Mouse (Mus musculus): ENCODE measurements around the gene Tpgs1.

Gene Tpgs1

DNA sequence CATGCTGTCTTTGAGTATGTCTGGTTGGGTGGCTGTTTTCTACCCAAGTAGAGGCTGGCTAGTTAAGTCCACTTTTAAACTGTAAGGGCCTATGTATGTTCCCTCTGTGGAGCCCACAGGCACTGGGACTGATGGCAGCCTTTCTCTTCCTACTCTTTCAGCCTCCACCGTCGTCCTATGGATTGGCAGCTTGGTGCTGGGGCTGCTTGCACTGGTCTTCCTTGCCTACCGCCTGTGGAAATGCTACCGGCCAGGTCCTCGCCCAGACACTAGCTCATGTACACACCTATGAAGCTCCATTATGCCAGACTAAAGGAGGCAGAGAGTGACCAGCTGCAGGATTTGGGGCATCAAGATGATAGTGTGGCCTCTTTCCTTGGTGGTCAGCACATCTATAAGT is 1.1 kb upstream of the Tpgs1 start:
- no peak for DNase-seq (ENCODE audit: low spot score)

DNA sequence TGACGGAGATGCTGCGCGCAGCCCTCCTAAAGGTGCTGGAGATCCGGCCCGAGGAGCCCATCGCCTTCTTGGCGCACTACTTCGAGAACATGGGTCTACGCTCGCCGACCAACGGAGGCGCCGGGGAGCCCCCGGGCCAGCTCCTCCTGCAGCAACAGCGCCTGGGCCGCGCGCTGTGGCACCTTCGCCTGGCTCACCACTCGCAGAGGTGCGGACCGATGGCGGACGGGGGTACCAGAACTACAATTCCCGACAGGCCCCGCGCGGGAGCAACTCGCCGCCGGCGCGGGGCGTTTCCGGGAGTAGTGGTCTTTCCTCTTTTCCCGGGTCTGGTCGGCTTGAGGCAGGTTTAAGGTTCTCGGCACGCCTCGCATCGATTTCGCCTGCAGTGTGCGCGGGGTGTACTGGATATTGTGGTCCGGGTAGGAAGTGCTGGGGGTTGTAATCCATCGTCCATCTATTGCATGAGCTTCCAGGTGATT is 448 bp downstream of the Tpgs1 start:
- DNase-seq (ENCODE audit: low spot score) = peak; percentile 43

DNA sequence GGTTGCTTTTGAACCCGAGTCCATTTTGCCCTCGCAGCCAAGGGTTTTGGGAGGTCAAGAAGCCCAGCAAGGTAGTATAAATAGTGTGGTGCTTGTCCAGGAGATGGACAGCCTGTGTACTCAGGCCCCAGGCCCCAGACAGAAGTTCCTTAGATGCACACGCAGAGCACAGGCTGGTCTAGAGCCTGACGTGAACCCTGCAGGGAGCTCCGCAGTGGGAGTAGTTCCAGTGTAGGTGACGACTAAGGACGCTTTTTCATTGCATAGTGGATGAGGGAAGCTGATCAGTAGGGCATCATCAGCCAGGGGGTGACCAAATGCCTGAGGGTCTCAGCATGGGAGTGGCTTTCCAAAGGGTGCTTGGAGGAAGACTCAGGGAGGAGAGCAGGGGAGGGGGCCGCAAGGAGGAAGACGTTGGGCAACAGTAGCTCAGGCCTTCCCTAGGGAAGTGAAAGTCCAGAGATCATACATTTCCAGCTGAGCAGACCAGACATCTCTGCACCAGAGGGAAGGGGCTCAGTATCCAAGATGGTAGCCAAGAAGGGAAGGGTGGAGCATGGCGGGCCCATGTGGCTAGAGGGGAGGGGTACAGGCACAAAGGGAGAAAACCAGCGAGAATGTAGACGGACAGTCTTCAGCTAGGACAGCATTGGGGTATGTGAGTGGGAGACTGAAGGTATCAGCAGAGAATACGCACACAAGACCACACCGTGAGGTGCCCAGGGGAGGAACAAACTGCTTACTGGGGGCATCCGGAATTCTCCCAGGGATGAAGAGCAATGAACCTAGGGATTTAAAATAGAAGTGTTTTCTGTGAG is 1.1 kb downstream of the Tpgs1 start:
- no peak for DNase-seq (ENCODE audit: low spot score)

DNA sequence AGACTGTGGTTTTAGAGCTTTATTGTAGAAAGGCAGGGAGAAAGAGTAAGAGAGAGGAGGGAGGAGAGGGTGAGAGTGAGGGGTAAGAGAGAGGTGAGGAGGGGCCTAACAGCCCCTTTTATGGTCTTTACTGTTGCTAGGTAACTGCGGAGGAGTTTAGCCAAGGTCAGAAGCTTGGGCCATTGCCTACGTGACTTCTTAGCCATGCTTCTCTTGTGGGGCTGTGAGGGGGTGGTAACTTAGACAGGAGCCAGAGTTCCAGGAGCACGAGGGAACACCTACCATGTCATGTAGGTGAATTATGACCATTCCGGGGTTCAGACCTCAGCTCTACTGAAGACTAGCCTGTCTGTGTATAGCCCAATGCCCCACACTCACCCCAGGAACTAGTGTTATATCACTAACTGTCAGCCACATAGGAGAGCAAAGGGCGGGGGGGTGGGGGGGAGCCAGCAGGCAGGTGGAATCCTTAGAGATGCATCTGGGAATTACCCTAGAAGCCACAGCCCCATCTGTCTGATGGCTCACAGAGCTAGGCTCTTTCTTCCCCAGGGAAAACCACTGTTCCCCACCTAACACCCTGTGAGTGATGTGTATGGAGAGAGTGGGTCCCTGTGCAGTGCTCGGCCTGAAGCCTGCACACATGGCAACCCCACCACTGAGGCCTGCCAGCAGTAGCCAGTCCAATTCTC is 2.4 kb downstream of the Tpgs1 start:
- DNase-seq (ENCODE audit: low spot score) = no peak

DNA sequence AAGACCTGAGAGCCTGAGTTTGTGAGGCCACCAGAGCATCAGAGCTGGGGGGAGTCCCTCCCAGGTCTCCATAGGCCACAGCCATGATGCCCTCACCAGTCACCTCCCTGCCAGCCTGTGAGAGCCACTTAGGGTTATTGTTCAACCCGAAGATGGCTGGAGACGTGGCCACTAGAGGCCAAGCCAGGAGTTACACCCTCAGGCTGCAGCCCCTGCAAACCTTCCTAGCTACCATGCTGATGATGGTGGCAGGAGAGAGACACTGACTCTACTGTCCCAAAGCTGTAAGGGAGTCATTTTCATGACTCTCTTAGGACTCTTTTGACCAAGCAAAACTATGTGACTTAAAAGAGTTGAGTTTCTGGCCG is 2.9 kb downstream of the Tpgs1 start:
- DNase-seq (ENCODE audit: low spot score) = no peak

GRCm38 (mm10) chr10:79673054-79673453 is 3.9 kb downstream of the Tpgs1 start:
- DNase-seq (ENCODE audit: low spot score) = no peak

DNA sequence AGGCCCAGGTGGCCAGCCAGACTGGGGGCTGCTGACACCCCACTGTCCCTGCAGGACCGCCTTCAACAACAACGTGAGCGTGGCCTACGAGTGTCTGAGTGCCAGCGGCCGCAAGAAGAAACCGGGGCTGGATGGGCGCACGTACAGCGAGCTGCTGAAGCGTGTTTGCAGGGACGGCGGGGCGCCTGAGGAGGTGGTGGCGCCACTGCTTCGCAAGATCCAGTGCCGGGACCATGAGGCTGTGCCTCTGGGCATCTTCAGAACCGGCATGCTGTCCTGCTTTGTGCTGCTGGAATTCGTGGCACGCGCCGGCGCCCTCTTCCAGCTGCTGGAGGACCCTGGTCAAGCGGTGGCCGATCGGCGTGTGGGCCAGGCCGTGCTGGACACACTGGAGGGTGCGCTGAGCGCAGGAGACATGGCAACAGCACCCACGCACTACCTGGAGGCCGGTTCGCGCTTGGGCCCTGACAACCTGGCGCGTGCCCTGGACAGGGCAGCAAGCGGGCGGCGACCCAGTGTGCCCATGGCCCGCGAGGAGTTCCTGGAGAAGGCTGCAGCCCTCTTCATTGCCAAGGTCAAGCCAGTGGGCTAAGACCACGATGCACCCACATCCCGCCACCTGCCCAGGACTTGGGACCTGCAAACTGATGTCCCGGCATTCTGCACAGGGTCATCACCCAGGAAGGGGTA is 6.3 kb downstream of the Tpgs1 start:
- DNase-seq (ENCODE audit: low spot score) = no peak

GRCm38 (mm10) chr10:79680606-79681495 is 11.7 kb downstream of the Tpgs1 start:
- DNase-seq (ENCODE audit: low spot score) = no peak

- peak; percentile 99 for DNase-seq (ENCODE audit: low spot score)
Observed at GRCm38 (mm10) chr10:79681591-79682245, 12.5 kb downstream of the Tpgs1 start, which contains the start of gene Cdc34. Gene Cdc34, plus strand, starts transcription at chr10:79682195.

DNA sequence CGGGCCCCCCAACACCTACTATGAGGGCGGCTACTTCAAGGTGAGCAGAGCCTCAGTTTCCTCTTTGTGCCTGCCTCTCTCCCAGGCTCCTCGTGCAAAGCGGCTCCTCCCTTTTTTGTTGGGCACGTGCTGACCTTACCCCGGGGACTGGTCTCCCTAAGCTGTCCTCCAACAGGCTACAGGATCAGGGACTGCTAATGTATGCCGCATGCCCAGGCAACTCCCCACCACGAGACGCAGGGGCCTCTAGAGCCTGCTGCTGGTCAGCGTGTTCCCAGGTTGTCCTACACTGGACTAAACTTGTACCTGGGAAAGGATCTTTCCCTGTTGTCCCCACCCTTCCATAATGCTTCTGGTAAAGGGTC is 13.4 kb downstream of the Tpgs1 start:
- DNase-seq (ENCODE audit: low spot score) = no peak

DNA sequence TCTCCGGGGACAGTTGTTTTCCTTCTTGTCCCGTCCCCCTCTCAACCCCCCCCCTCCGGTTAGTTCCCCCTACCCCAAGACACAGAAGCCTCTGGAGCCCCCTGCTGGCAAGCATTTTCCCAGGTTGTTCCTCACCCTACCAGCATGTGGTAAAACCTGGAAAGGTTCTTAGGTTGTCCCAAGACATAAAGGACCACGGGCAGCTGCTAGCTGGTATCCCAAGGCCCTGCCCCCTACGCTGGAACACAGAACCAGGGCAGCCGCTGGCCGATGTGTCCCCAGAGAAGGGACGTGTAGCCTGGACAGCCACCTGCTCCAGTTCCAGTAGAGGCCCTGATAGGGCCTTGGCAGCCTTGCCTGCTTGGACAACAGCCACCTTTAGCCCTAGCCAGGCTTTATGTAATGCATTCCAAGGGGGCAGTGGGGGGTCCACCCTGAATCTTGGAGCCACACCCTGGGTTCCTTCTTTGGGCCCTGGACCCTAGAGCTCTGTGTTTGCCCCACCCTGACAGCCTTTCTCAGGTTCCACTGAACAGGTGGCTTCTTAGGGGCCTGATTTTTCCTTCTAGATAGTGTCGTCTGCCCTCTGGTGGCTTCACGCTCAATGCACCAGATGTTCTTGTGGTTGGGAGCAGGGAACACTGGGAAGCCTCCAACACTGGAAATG is 13.9 kb downstream of the Tpgs1 start:
- DNase-seq (ENCODE audit: low spot score) = peak; percentile 51

DNA sequence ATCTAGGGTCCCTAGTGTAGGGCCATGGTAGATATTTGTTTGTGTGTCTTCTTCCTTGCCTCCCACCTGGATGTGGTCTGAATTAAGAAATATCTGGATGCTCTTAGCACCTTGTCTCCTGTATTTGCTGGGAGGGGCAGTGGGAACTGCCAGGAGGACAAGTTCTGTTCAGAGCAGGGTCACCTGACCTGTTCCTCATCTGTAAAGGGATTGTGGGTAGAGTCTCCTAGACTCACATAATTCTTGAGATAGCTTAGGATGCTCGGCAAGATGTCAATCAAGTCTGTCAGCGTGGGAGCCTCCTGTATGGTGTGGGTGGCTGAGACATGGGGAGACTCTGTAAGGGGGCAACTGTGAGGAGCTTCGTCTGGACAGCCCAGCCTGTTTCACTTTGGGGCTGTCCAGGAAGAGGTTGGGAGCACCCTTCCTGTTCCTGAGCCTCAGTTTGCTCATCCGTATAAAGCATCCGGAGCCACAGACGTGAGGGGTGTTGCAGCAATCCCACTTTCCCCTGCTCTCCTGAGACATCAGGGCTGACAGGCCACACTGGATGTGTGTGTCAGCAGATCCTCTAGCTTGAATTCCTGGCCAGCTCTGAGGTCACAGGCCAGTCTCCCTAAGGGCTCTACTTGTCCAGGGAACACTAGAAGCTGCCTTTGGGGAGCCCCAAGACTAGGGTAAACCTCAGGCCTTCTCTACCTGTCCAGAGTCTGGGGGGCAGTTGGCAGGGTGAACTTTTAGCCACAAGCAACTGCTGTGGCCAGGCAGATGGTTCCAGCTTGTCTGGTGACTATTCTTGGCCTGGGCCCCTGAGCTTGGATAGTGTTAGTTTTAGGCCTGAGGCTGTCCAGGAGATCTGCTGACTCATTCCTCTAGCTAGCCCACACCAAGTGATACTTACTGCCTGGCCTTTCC is 14.8 kb downstream of the Tpgs1 start:
- no peak for DNase-seq (ENCODE audit: low spot score)

GRCm38 (mm10) chr10:79684770-79685600 is 15.8 kb downstream of the Tpgs1 start:
- no peak for DNase-seq (ENCODE audit: low spot score)

DNA sequence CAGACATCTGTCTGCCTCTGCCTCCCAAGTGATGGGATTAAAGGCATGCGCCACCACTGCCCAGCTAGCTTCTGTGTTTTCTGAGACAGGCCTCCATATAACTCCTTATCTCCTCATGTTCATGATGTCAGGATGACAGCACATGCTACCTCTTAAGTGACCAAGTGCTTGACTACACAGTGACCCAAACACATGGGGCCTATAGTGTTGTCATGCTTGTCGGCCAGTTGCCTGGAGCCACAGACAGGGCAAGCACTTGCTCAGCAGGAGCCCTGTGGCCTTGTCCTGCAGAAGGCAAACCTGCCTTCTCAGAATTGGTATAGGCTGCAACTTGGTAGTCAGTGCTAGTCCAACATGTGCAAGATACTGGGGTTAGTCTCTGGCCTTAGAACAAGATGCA is 17.1 kb downstream of the Tpgs1 start:
- no peak for DNase-seq (ENCODE audit: low spot score)

- DNase-seq (ENCODE audit: low spot score) = no peak
Observed at GRCm38 (mm10) chr10:79686691-79687090, 17.5 kb downstream of the Tpgs1 start.

- no peak for DNase-seq (ENCODE audit: low spot score)
Observed at GRCm38 (mm10) chr10:79687513-79687912, 18.3 kb downstream of the Tpgs1 start.

DNA sequence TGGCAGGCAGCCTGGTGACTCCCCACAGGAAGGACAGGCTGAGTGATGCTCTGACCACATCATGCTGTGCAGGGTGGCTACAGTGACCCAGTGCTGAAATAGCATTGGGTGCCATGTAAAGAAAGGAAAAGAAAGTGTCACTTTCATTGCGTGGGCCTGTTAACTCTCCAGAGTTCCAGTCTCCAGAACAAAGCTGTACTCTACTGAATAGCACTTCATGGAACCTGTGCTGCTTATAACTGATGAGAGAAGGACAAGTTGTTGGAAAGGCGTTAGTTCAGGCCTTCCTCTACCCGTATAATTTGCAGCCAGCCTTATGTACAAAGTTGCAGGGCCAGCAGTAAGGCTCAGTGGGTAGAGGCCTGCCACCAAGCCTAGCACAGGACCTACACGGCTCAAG is 19.6 kb downstream of the Tpgs1 start, which contains the start of gene Gzmm:
Gene Gzmm (plus strand): TSS at position 301 of the 400 bp plus-strand sequence.
- no peak for DNase-seq (ENCODE audit: low spot score)

- no peak for DNase-seq (ENCODE audit: low spot score)
Observed at GRCm38 (mm10) chr10:79689178-79689577, 20.0 kb downstream of the Tpgs1 start.
